Mouse (Mus musculus) intestine, embryonic 14.5 days (tissue): ENCODE data around the gene Dock1. TPM values are rescaled to one million over a fixed set of nuclear protein-coding genes. Genes with fewer than 3 reads are reported as not detected.

Experiments used
- ATAC-seq: fragments of 200-750 bp; cut with Nextera tagmentation; replicated peaks from 2 replicates; pipeline ENCODE4 v1.8.0; 2017; ENCODE audit warnings: low read depth, moderate number of reproducible peaks, moderate TSS enrichment, moderate library complexity; ENCODE audit not compliant: low FRiP score, low TSS enrichment
- DNase-seq: peaks from one replicate; pipeline ENCODE4 v3.0.0-alpha.2; 2018; ENCODE audit warnings: low spot score
- H3K27ac ChIP-seq: fragments of 300-500 bp; sonication (generic); 2 replicates; pipeline ENCODE4 v1.5.1; 2014; ENCODE audit warnings: low read depth, mild to moderate bottlenecking, control low read depth
- H3K27me3 ChIP-seq: fragments of 300-500 bp; sonication (generic); replicated peaks from 2 replicates; pipeline ENCODE4 v1.6.1; 2014; ENCODE audit warnings: low read length, control low read depth; ENCODE audit not compliant: control insufficient read depth, insufficient read depth
- H3K36me3 ChIP-seq: fragments of 300-500 bp; sonication (generic); 2 replicates; pipeline ENCODE4 v1.6.1; 2014; ENCODE audit warnings: low read length, control low read depth; ENCODE audit not compliant: control insufficient read depth, insufficient read depth
- H3K4me1 ChIP-seq: fragments of 300-500 bp; sonication (generic); replicated peaks from 2 replicates; pipeline ENCODE4 v1.6.1; 2014; ENCODE audit warnings: low read length, control low read depth, mixed read lengths; ENCODE audit not compliant: control insufficient read depth, insufficient read depth
- H3K4me2 ChIP-seq: fragments of 300-500 bp; sonication (generic); 2 replicates; pipeline ENCODE4 v1.6.1; 2014; ENCODE audit warnings: low read length
- H3K4me3 ChIP-seq: fragments of 300-500 bp; sonication (generic); 2 replicates; pipeline ENCODE4 v1.5.1; 2014; ENCODE audit warnings: low read depth, low read length, control low read depth, mixed read lengths
- H3K9ac ChIP-seq: fragments of 300-500 bp; sonication (generic); 2 replicates; pipeline ENCODE4 v1.6.1; 2014; ENCODE audit warnings: mild to moderate bottlenecking, low read length
- H3K9me3 ChIP-seq: fragments of 300-500 bp; sonication (generic); 2 replicates; pipeline ENCODE4 v1.6.1; 2016; ENCODE audit warnings: low read length, control low read depth; ENCODE audit not compliant: control insufficient read depth
- whole genome bisulfite sequencing: fragments of 180-500 bp; shearing (Covaris S2); extraction: QIAGEN DNeasy Blood & Tissue Kit; methylation state at CpG from one replicate; pipeline ENCODE4 v1.1.7; 2014; 5-methylcytosine and 5-hydroxymethylcytosine counted together
- polyA plus RNA-seq: library from polyadenylated mRNA; unstranded; fragments of >200 nt; fragmentation: Nextera tagmentation; extraction: Ambion mirVana; gene quantifications from 2 replicates; pipeline ENCODE4 v1.2.1, GENCODE M21; 2014

Gene Dock1
- polyA plus RNA-seq, 1 experiment from 2014 or later = 37.9 TPM

GRCm38 (mm10) chr7:134725551-134726529 is 55.4 kb downstream of the Dock1 start:
- H3K27ac ChIP-seq = no peak overlapping the region; the same call in 1 of the 2 replicates
- no peak overlapping the region for H3K4me3 ChIP-seq
- H3K9me3 ChIP-seq = no peaks in the 10 kb centered on the region
- ATAC-seq (no peak), DNase-seq (no peak)
- H3K4me1 ChIP-seq = peaks cover 16% of the 10 kb centered on the region; the same call in 1 of the 2 replicates
- H3K36me3 ChIP-seq = peaks cover 16% of the 10 kb centered on the region
- no peak overlapping the region for H3K4me2 ChIP-seq
- H3K27me3 ChIP-seq = no peaks in the 10 kb centered on the region
- H3K9ac ChIP-seq = no peak overlapping the region
- WGBS = 33% methylated on average over 11 of the region's 11 CpGs

GRCm38 (mm10) chr7:134726530-134727258 is 56.2 kb downstream of the Dock1 start:
- Histone ChIP-seq H3K4me1 (peaks cover 16% of the 10 kb centered on the region; the same call in 1 of the 2 replicates), H3K9me3 (no peaks in the 10 kb centered on the region), H3K4me3 (no peak overlapping the region), H3K27ac (no peak overlapping the region), H3K4me2 (no peak overlapping the region), H3K9ac (no peak overlapping the region), H3K36me3 (peaks cover 20% of the 10 kb centered on the region), H3K27me3 (no peaks in the 10 kb centered on the region)
- WGBS = 73% methylated on average over 5 of the region's 5 CpGs
- DNase-seq (no peak), ATAC-seq (no peak)

- no peak overlapping the region for H3K27ac ChIP-seq
- no peak overlapping the region for H3K4me3 ChIP-seq
- ATAC-seq (no peak), DNase-seq (no peak)
- H3K9ac ChIP-seq = no peak overlapping the region
- no peaks in the 10 kb centered on the region for H3K9me3 ChIP-seq
- no peak overlapping the region for H3K4me2 ChIP-seq
- H3K4me1 ChIP-seq = peaks cover 11% of the 10 kb centered on the region; the same call in 1 of the 2 replicates
- peaks cover 33% of the 10 kb centered on the region for H3K36me3 ChIP-seq
- no peaks in the 10 kb centered on the region for H3K27me3 ChIP-seq
Observed at GRCm38 (mm10) chr7:134729348-134729747, 58.9 kb downstream of the Dock1 start.

GRCm38 (mm10) chr7:134730406-134731126 is 60.1 kb downstream of the Dock1 start:
- DNase-seq (no peak), ATAC-seq (no peak)
- Histone ChIP-seq H3K4me3 (no peak overlapping the region), H3K4me2 (no peak overlapping the region), H3K9ac (no peak overlapping the region), H3K27me3 (no peaks in the 10 kb centered on the region), H3K27ac (no peak overlapping the region), H3K36me3 (peaks cover 39% of the 10 kb centered on the region), H3K9me3 (no peaks in the 10 kb centered on the region), H3K4me1 (peaks cover 6% of the 10 kb centered on the region; the same call in 1 of the 2 replicates)
- 91% methylated on average over 3 of the region's 3 CpGs for WGBS

GRCm38 (mm10) chr7:134747059-134747458 is 76.6 kb downstream of the Dock1 start:
- H3K4me1 ChIP-seq = no peaks in the 10 kb centered on the region
- H3K9me3 ChIP-seq = no peaks in the 10 kb centered on the region
- WGBS = 95% methylated on average over 4 of the region's 4 CpGs
- ATAC-seq (no peak), DNase-seq (no peak)
- no peak overlapping the region for H3K4me3 ChIP-seq
- H3K27ac ChIP-seq = no peak overlapping the region
- no peak overlapping the region for H3K9ac ChIP-seq
- H3K4me2 ChIP-seq = no peak overlapping the region
- no peaks in the 10 kb centered on the region for H3K27me3 ChIP-seq
- peaks cover 97% of the 10 kb centered on the region for H3K36me3 ChIP-seq

- 85% methylated on average over 3 of the region's 3 CpGs for WGBS
- H3K9ac ChIP-seq = no peak overlapping the region
- ATAC-seq (no peak), DNase-seq (no peak)
- no peaks in the 10 kb centered on the region for H3K27me3 ChIP-seq
- H3K9me3 ChIP-seq = no peaks in the 10 kb centered on the region
- H3K4me1 ChIP-seq = no peaks in the 10 kb centered on the region
- H3K27ac ChIP-seq = no peak overlapping the region
- no peak overlapping the region for H3K4me2 ChIP-seq
- H3K4me3 ChIP-seq = no peak overlapping the region
- peaks cover 98% of the 10 kb centered on the region for H3K36me3 ChIP-seq
Observed at GRCm38 (mm10) chr7:134748376-134748775, 77.9 kb downstream of the Dock1 start.

- Histone ChIP-seq H3K4me3 (no peak overlapping the region), H3K9me3 (no peaks in the 10 kb centered on the region), H3K27me3 (no peaks in the 10 kb centered on the region), H3K4me1 (no peaks in the 10 kb centered on the region), H3K9ac (no peak overlapping the region), H3K4me2 (no peak overlapping the region), H3K36me3 (peaks cover 94% of the 10 kb centered on the region), H3K27ac (no peak overlapping the region)
- no peak for ATAC-seq
- DNase-seq = no peak
- 74% methylated on average over 1 of the region's 1 CpGs for WGBS
Observed at GRCm38 (mm10) chr7:134749613-134750012, 79.2 kb downstream of the Dock1 start.

- Histone ChIP-seq H3K4me2 (no peak overlapping the region), H3K9me3 (no peaks in the 10 kb centered on the region), H3K9ac (no peak overlapping the region), H3K27me3 (no peaks in the 10 kb centered on the region), H3K4me3 (no peak overlapping the region), H3K4me1 (no peaks in the 10 kb centered on the region), H3K27ac (no peak overlapping the region), H3K36me3 (peaks cover 89% of the 10 kb centered on the region)
- no peak for DNase-seq
- no peak for ATAC-seq
- WGBS = 97% methylated on average over 3 of the region's 3 CpGs
Observed at GRCm38 (mm10) chr7:134751496-134751895, 81.0 kb downstream of the Dock1 start.
